Mouse (Mus musculus) heart, postnatal 0 days (tissue): ENCODE results near the gene Klk8. TPM values are rescaled to one million over a fixed set of nuclear protein-coding genes. Genes with fewer than 3 reads are reported as not detected.

Experiments used
- ATAC-seq: fragments of 200-750 bp; cut with Nextera tagmentation; 2 replicates; pipeline ENCODE4 v1.8.0; 2017; ENCODE audit warnings: low read depth, moderate number of reproducible peaks, moderate library complexity; ENCODE audit not compliant: insufficient read depth
- DNase-seq: peaks from one replicate; pipeline ENCODE4 v3.0.0-alpha.2; 2016; ENCODE audit warnings: low spot score
- H3K27ac ChIP-seq: fragments of 300-500 bp; sonication (generic); 2 replicates; pipeline ENCODE4 v1.5.1; 2014; ENCODE audit warnings: low read depth, mild to moderate bottlenecking
- H3K27me3 ChIP-seq: fragments of 300-500 bp; sonication (generic); 2 replicates; pipeline ENCODE4 v1.6.1; 2014; ENCODE audit warnings: low read length, mixed read lengths; ENCODE audit not compliant: control insufficient read depth, insufficient read depth
- H3K36me3 ChIP-seq: fragments of 300-500 bp; sonication (generic); replicated peaks from 2 replicates; pipeline ENCODE4 v1.6.1; 2014; ENCODE audit warnings: low read length, mixed read lengths; ENCODE audit not compliant: control insufficient read depth, insufficient read depth
- H3K4me1 ChIP-seq: fragments of 300-500 bp; sonication (generic); 2 replicates; pipeline ENCODE4 v1.6.1; 2014; ENCODE audit warnings: antibody characterized with exemption; ENCODE audit not compliant: control insufficient read depth, insufficient read depth
- H3K4me2 ChIP-seq: fragments of 300-500 bp; sonication (generic); 2 replicates; pipeline ENCODE4 v1.6.1; 2014; ENCODE audit warnings: low read depth, mild to moderate bottlenecking, low read length, moderate library complexity
- H3K4me3 ChIP-seq: fragments of 300-500 bp; sonication (generic); 2 replicates; pipeline ENCODE4 v1.5.1; 2014; ENCODE audit warnings: low read depth, low read length
- H3K9ac ChIP-seq: fragments of 300-500 bp; sonication (generic); replicated peaks from 2 replicates; pipeline ENCODE4 v1.6.1; 2014; ENCODE audit warnings: low read depth, low read length, mixed read lengths
- H3K9me3 ChIP-seq: fragments of 300-500 bp; sonication (generic); replicated peaks from 2 replicates; pipeline ENCODE4 v1.6.1; 2016; ENCODE audit warnings: low read length; ENCODE audit not compliant: control insufficient read depth
- CTCF ChIP-seq: IDR thresholded peaks from 2 replicates; pipeline ENCODE4 v1.5.1; 2016; ENCODE audit warnings: antibody characterized with exemption, control low read depth, low read depth
- EP300 ChIP-seq: IDR thresholded peaks from 2 replicates; pipeline ENCODE4 v1.6.1; 2016; ENCODE audit warnings: antibody characterized with exemption, low read depth
- WGBS: fragments of 180-500 bp; shearing (Covaris S2); extraction: QIAGEN DNeasy Blood & Tissue Kit; methylation state at CpG from one replicate; pipeline ENCODE4 v1.1.7; 2014; 5-methylcytosine and 5-hydroxymethylcytosine counted together
- polyA plus RNA-seq: library from polyadenylated mRNA; unstranded; fragments of >200 nt; fragmentation: Nextera tagmentation; extraction: Ambion mirVana; gene quantifications from 2 replicates; pipeline ENCODE4 v1.2.1, GENCODE M21; 2015
- total RNA-seq: library from RNA; depleted of rRNA; stranded (reverse); fragments of >200 nt; gene quantifications from 2 replicates; pipeline ENCODE4 v1.2.3, GENCODE M21; 2014; ENCODE audit warnings: low replicate concordance

Klk8 gene
- total and polyA plus RNA-seq, 2 experiments from 2014 or later: 17.0 to 40.6 TPM

- no peak for TF ChIP-seq CTCF
- TF ChIP-seq EP300: no peak
- no peak overlapping the region for H3K4me3 ChIP-seq
- ATAC-seq (no peak), DNase-seq (no peak)
- WGBS: 87% methylated on average over 10 of the region's 10 CpGs
- H3K27me3 ChIP-seq: no peaks in the 10 kb centered on the region
- H3K4me1 ChIP-seq: no peaks in the 10 kb centered on the region
- H3K9me3 ChIP-seq: no peaks in the 10 kb centered on the region
- no peak overlapping the region for H3K4me2 ChIP-seq
- no peak overlapping the region for H3K9ac ChIP-seq
- no peak overlapping the region for H3K27ac ChIP-seq
- no peaks in the 10 kb centered on the region for H3K36me3 ChIP-seq
Measured at GRCm38 (mm10) chr7:43770701-43771100, 26.7 kb upstream of the Klk8 start.

GRCm38 (mm10) chr7:43771916-43772315, 25.5 kb upstream of the Klk8 start:
- WGBS: 87% methylated on average over 6 of the region's 6 CpGs
- DNase-seq: no peak
- H3K36me3 ChIP-seq: no peaks in the 10 kb centered on the region

GRCm38 (mm10) chr7:43772901-43773300, 24.5 kb upstream of the Klk8 start:
- H3K27me3 ChIP-seq: no peaks in the 10 kb centered on the region
- no peaks in the 10 kb centered on the region for H3K9me3 ChIP-seq
- ATAC-seq: no peak
- no peak overlapping the region for H3K27ac ChIP-seq
- WGBS: 68% methylated on average over 3 of the region's 3 CpGs
- no peaks in the 10 kb centered on the region for H3K36me3 ChIP-seq
- DNase-seq: no peak
- H3K4me2 ChIP-seq: no peak overlapping the region
- H3K4me3 ChIP-seq: no peak overlapping the region
- H3K4me1 ChIP-seq: no peaks in the 10 kb centered on the region
- TF ChIP-seq CTCF (no peak), EP300 (no peak)
- no peak overlapping the region for H3K9ac ChIP-seq

More at GRCm38 (mm10) chr7:43771916-43772315, 25.5 kb upstream of the Klk8 start:
- no peak overlapping the region for H3K4me2 ChIP-seq
- TF ChIP-seq CTCF (no peak), EP300 (no peak)
- H3K9ac ChIP-seq: no peak overlapping the region
- H3K4me1 ChIP-seq: no peaks in the 10 kb centered on the region
- no peaks in the 10 kb centered on the region for H3K27me3 ChIP-seq
- no peak overlapping the region for H3K27ac ChIP-seq
- no peak overlapping the region for H3K4me3 ChIP-seq
- ATAC-seq: no peak
- H3K9me3 ChIP-seq: no peaks in the 10 kb centered on the region

GRCm38 (mm10) chr7:43774364-43774763, 23.0 kb upstream of the Klk8 start, which contains the start of gene Klk11:
TSS of gene Klk11 (plus strand) at chr7:43774604.
- Histone ChIP-seq H3K36me3 (no peaks in the 10 kb centered on the region), H3K4me2 (no peak within 1 kb of the TSS), H3K9me3 (no peaks in the 10 kb centered on the region), H3K4me1 (no peaks in the 10 kb centered on the region), H3K9ac (no peak within 1 kb of the TSS), H3K27ac (no peak within 1 kb of the TSS), H3K4me3 (no peak within 1 kb of the TSS), H3K27me3 (no peaks in the 10 kb centered on the region)
- DNase-seq (no peak), ATAC-seq (no peak)
- TF ChIP-seq CTCF (no peak), EP300 (no peak)
- WGBS: 90% methylated on average over 5 of the region's 5 CpGs

- H3K9ac ChIP-seq: no peak overlapping the region
- no peak overlapping the region for H3K4me2 ChIP-seq
- H3K9me3 ChIP-seq: no peaks in the 10 kb centered on the region
- no peak for TF ChIP-seq EP300
- TF ChIP-seq CTCF: no peak
- no peaks in the 10 kb centered on the region for H3K4me1 ChIP-seq
- H3K4me3 ChIP-seq: no peak overlapping the region
- H3K36me3 ChIP-seq: no peaks in the 10 kb centered on the region
- WGBS: 60% methylated on average over 6 of the region's 6 CpGs
- no peak overlapping the region for H3K27ac ChIP-seq
- no peaks in the 10 kb centered on the region for H3K27me3 ChIP-seq
- DNase-seq (no peak), ATAC-seq (no peak)
Measured at GRCm38 (mm10) chr7:43774802-43775201, 22.6 kb upstream of the Klk8 start.

- TF ChIP-seq CTCF (no peak), EP300 (no peak)
- no peak for ATAC-seq
- WGBS: 54% methylated on average over 7 of the region's 7 CpGs
Measured at GRCm38 (mm10) chr7:43775311-43776057, 21.9 kb upstream of the Klk8 start.

More at GRCm38 (mm10) chr7:43775311-43776057, 21.9 kb upstream of the Klk8 start:
- Histone ChIP-seq H3K9ac (no peak overlapping the region), H3K9me3 (no peaks in the 10 kb centered on the region), H3K4me2 (no peak overlapping the region), H3K4me1 (no peaks in the 10 kb centered on the region), H3K4me3 (no peak overlapping the region), H3K36me3 (no peaks in the 10 kb centered on the region), H3K27ac (no peak overlapping the region), H3K27me3 (no peaks in the 10 kb centered on the region)
- DNase-seq: no peak
